Mouse (Mus musculus) heart, embryonic 15.5 days (tissue): ENCODE results near the gene Pank3. TPM values are rescaled to one million over a fixed set of nuclear protein-coding genes. Genes with fewer than 3 reads are reported as not detected.
"Not testable (repeated sequence)": the region's sequence is repeated elsewhere in the genome, so short reads cannot be mapped to it uniquely, and the experiment has no call there.

Experiments
- ATAC-seq: fragments of 200-750 bp; cut with Nextera tagmentation; replicated peaks from 2 replicates; pipeline ENCODE4 v1.8.0; 2017; ENCODE audit warnings: low read depth, moderate TSS enrichment; ENCODE audit not compliant: insufficient number of reproducible peaks, insufficient read depth, low FRiP score
- H3K27ac ChIP-seq: fragments of 300-500 bp; sonication (generic); 2 replicates; pipeline ENCODE4 v1.5.1; 2015; ENCODE audit warnings: mild to moderate bottlenecking, inconsistent platforms
- H3K27me3 ChIP-seq: fragments of 300-500 bp; sonication (generic); 2 replicates; pipeline ENCODE4 v1.6.1; 2015; ENCODE audit warnings: inconsistent platforms
- H3K36me3 ChIP-seq: fragments of 300-500 bp; sonication (generic); 2 replicates; pipeline ENCODE4 v1.6.1; 2015; ENCODE audit warnings: mild to moderate bottlenecking, inconsistent platforms
- H3K4me1 ChIP-seq: fragments of 300-500 bp; sonication (generic); replicated peaks from 2 replicates; pipeline ENCODE4 v1.6.1; 2015; ENCODE audit warnings: inconsistent platforms
- H3K4me2 ChIP-seq: fragments of 300-500 bp; sonication (generic); 2 replicates; pipeline ENCODE4 v1.6.1; 2015; ENCODE audit warnings: inconsistent platforms, mild to moderate bottlenecking, moderate library complexity
- H3K4me3 ChIP-seq: fragments of 300-500 bp; sonication (generic); 2 replicates; pipeline ENCODE4 v1.5.1; 2015; ENCODE audit warnings: mild to moderate bottlenecking, inconsistent platforms
- H3K9ac ChIP-seq: fragments of 300-500 bp; sonication (generic); 2 replicates; pipeline ENCODE4 v1.6.1; 2015; ENCODE audit warnings: mild to moderate bottlenecking, inconsistent platforms
- H3K9me3 ChIP-seq: fragments of 300-500 bp; sonication (generic); replicated peaks from 2 replicates; pipeline ENCODE4 v1.6.1; 2016; ENCODE audit warnings: inconsistent platforms
- WGBS: fragments of 180-500 bp; shearing (Covaris S2); methylation state at CpG from one replicate; pipeline ENCODE4 v1.1.7; 2015; ENCODE audit warnings: mixed read lengths; 5-methylcytosine and 5-hydroxymethylcytosine counted together
- polyA plus RNA-seq: library from polyadenylated mRNA; unstranded; fragments of >200 nt; fragmentation: Nextera tagmentation; extraction: Ambion mirVana; gene quantifications from 2 replicates; pipeline ENCODE4 v1.2.1, GENCODE M21; 2015

The Pank3 gene
- polyA plus RNA-seq, 1 experiment from 2014 or later: 8.3 TPM

GRCm38 (mm10) chr11:35780336-35780735 lies 11.1 kb downstream of the Pank3 start:
- 91% methylated on average over 3 of the region's 3 CpGs for WGBS
- Histone ChIP-seq H3K27ac (no peak overlapping the region), H3K36me3 (peaks cover 81% of the 10 kb centered on the region), H3K9me3 (no peaks in the 10 kb centered on the region), H3K4me3 (no peak overlapping the region), H3K27me3 (no peaks in the 10 kb centered on the region), H3K4me2 (no peak overlapping the region), H3K4me1 (no peaks in the 10 kb centered on the region), H3K9ac (no peak overlapping the region)
- ATAC-seq: no peak

GRCm38 (mm10) chr11:35782444-35782843 lies 13.2 kb downstream of the Pank3 start:
- Histone ChIP-seq H3K36me3 (peaks cover 78% of the 10 kb centered on the region), H3K9ac (no peak overlapping the region), H3K4me2 (no peak overlapping the region), H3K27ac (no peak overlapping the region), H3K4me1 (no peaks in the 10 kb centered on the region), H3K27me3 (no peaks in the 10 kb centered on the region), H3K4me3 (no peak overlapping the region), H3K9me3 (no peaks in the 10 kb centered on the region)
- ATAC-seq: no peak
- WGBS: 93% methylated on average over 3 of the region's 3 CpGs

DNA sequence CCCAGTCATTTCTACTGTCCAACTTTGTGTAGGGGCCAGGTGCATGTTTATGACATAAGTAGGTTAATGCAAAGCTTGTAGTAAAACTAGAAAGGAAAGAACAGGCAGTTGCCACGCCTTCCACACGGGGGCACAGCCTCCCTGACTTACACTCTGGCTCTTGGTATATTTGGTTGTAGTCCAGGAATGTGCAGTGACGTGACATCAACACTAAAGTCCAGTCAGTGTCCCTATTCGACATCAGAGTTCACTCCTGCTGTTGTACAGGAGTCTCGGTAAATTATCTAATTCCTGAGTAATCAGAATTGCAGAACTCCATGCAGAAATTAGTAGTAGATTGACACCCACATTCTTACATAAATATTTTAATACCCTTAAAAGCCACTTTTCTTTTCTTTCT lies 13.8 kb downstream of the Pank3 start:
- 83% methylated on average over 5 of the region's 5 CpGs for WGBS
- ATAC-seq: no peak
- H3K9ac ChIP-seq: no peak overlapping the region
- no peaks in the 10 kb centered on the region for H3K27me3 ChIP-seq
- H3K4me1 ChIP-seq: no peaks in the 10 kb centered on the region
- H3K27ac ChIP-seq: no peak overlapping the region
- no peak overlapping the region for H3K4me2 ChIP-seq
- H3K4me3 ChIP-seq: no peak overlapping the region
- peaks cover 72% of the 10 kb centered on the region for H3K36me3 ChIP-seq
- no peaks in the 10 kb centered on the region for H3K9me3 ChIP-seq

DNA sequence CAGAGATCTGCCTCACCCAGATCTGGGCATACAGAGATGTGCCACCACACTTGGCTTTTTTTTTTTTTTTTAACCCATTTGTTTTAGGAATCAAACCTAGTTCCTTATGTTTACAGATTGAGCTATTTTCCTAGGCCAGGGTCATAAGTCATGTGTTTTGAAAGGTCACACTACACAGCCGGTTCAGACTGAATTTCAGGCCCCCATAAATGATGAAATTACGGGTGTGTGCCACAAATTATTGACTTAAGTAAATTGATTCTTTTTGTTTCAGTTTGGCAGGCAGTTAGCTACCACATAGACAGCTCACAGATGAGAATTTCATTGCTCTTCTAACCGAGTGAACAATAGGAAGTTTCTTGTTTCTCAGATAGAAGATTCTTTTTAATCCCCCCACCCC lies 14.7 kb downstream of the Pank3 start:
- Histone ChIP-seq H3K9me3 (no peaks in the 10 kb centered on the region), H3K9ac (no peak overlapping the region), H3K4me3 (no peak overlapping the region), H3K4me2 (no peak overlapping the region), H3K27ac (no peak overlapping the region), H3K4me1 (no peaks in the 10 kb centered on the region), H3K36me3 (peaks cover 66% of the 10 kb centered on the region), H3K27me3 (no peaks in the 10 kb centered on the region)
- no peak for ATAC-seq
- WGBS: 91% methylated on average over 3 of the region's 3 CpGs

DNA sequence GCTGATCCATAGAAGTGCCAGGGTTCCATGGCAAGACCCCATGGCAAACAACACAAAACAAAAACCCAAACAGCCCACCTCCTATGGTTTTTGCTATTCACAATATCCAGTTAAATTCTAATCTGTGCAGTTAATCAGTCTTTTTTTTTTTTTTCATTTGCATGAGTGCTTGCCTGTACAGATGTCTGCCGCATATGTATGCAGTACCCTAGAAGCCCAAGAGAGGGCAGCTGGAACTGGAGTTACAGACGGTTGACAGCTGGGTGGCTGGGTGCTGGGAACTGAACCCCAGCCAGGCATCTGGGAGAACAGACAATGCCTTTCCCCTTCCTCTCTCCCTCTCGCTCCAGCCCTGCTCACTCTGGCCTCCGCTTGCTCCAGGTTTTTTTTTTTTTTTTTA lies 15.3 kb downstream of the Pank3 start:
- Histone ChIP-seq H3K4me3 (no peak overlapping the region), H3K9me3 (no peaks in the 10 kb centered on the region), H3K9ac (no peak overlapping the region), H3K36me3 (peaks cover 65% of the 10 kb centered on the region), H3K27me3 (no peaks in the 10 kb centered on the region), H3K4me1 (no peaks in the 10 kb centered on the region), H3K4me2 (no peak overlapping the region), H3K27ac (no peak overlapping the region)
- WGBS: 97% methylated on average over 4 of the region's 4 CpGs
- no peak for ATAC-seq

GRCm38 (mm10) chr11:35788443-35788842 lies 19.2 kb downstream of the Pank3 start:
- WGBS: 75% methylated on average over 2 of the region's 2 CpGs
- Histone ChIP-seq H3K4me1 (no peaks in the 10 kb centered on the region), H3K27ac (no peak overlapping the region), H3K27me3 (no peaks in the 10 kb centered on the region), H3K36me3 (peaks cover 52% of the 10 kb centered on the region), H3K9me3 (no peaks in the 10 kb centered on the region), H3K4me3 (no peak overlapping the region), H3K9ac (no peak overlapping the region), H3K4me2 (no peak overlapping the region)
- ATAC-seq: no peak

- not testable (repeated sequence) for H3K9me3 ChIP-seq, H3K27ac ChIP-seq, ATAC-seq, H3K9ac ChIP-seq, H3K4me1 ChIP-seq, H3K4me3 ChIP-seq, H3K4me2 ChIP-seq
- H3K27me3 ChIP-seq: peaks cover 31% of the 10 kb centered on the region
- peaks cover 21% of the 10 kb centered on the region; the same call in 1 of the 2 replicates for H3K36me3 ChIP-seq
- WGBS: 76% methylated on average over 5 of the region's 5 CpGs
Measured at GRCm38 (mm10) chr11:35792800-35793199, 23.5 kb downstream of the Pank3 start.

- ATAC-seq: no peak
Measured at GRCm38 (mm10) chr11:35797751-35798494, 28.6 kb downstream of the Pank3 start.

DNA sequence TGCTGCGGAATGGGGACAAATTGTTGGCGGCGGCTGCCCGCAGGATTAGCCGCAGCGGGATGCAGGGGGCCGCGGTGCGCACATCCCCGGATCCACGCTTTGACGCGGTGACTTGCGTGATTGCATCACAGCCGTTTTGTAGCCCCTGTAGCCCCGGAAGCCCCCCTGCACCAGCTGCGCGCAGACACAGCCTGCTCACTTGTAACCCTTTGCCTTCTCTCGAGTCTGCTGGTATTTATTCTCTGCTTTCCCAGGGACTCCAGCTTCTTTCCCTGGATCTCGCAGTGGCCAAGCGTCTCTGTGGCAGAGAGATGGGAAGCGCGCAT lies 29.2 kb downstream of the Pank3 start:
- WGBS: 6% methylated on average over 23 of the region's 23 CpGs
- Histone ChIP-seq H3K27me3 (peaks cover 56% of the 10 kb centered on the region), H3K9ac (no peak overlapping the region), H3K4me1 (peaks cover 11% of the 10 kb centered on the region), H3K9me3 (no peaks in the 10 kb centered on the region), H3K4me2 (peak overlapping the region; percentile 58), H3K36me3 (no peaks in the 10 kb centered on the region), H3K4me3 (peak overlapping the region; percentile 32), H3K27ac (no peak overlapping the region)
- no peak for ATAC-seq

More at GRCm38 (mm10) chr11:35797751-35798494, 28.6 kb downstream of the Pank3 start:
- Histone ChIP-seq H3K4me3 (peak overlapping the region; percentile 32), H3K9ac (no peak overlapping the region), H3K9me3 (no peaks in the 10 kb centered on the region), H3K36me3 (no peaks in the 10 kb centered on the region), H3K4me2 (peak overlapping the region; percentile 58), H3K27me3 (peaks cover 56% of the 10 kb centered on the region), H3K27ac (no peak overlapping the region), H3K4me1 (peaks cover 11% of the 10 kb centered on the region)
- WGBS: 5% methylated on average over 85 of the region's 86 CpGs

GRCm38 (mm10) chr11:35798874-35799273 lies 29.6 kb downstream of the Pank3 start, which contains the start of gene Fbll1:
Fbll1 (minus strand) TSS chr11:35798884.
- no peak for ATAC-seq

GRCm38 (mm10) chr11:35801332-35801731 lies 32.0 kb downstream of the Pank3 start:
- no peak overlapping the region for H3K4me2 ChIP-seq
- no peaks in the 10 kb centered on the region for H3K36me3 ChIP-seq
- no peak overlapping the region for H3K9ac ChIP-seq
- 79% methylated on average over 5 of the region's 5 CpGs for WGBS
- H3K9me3 ChIP-seq: no peaks in the 10 kb centered on the region
- peaks cover 11% of the 10 kb centered on the region for H3K4me1 ChIP-seq
- H3K4me3 ChIP-seq: no peak overlapping the region
- H3K27me3 ChIP-seq: peaks cover 39% of the 10 kb centered on the region
- ATAC-seq: no peak
- H3K27ac ChIP-seq: no peak overlapping the region

More at GRCm38 (mm10) chr11:35798874-35799273, 29.6 kb downstream of the Pank3 start, which contains the start of gene Fbll1:
- no peaks in the 10 kb centered on the region for H3K36me3 ChIP-seq
- 19% methylated on average over 11 of the region's 11 CpGs for WGBS
- H3K9me3 ChIP-seq: no peaks in the 10 kb centered on the region
- H3K9ac ChIP-seq: no peak within 1 kb of the TSS
- H3K4me1 ChIP-seq: peaks cover 11% of the 10 kb centered on the region
- H3K27me3 ChIP-seq: peaks cover 56% of the 10 kb centered on the region
- H3K27ac ChIP-seq: no peak within 1 kb of the TSS
- peak within 1 kb of the TSS; percentile 32 for H3K4me3 ChIP-seq
- H3K4me2 ChIP-seq: peak within 1 kb of the TSS; percentile 58

DNA sequence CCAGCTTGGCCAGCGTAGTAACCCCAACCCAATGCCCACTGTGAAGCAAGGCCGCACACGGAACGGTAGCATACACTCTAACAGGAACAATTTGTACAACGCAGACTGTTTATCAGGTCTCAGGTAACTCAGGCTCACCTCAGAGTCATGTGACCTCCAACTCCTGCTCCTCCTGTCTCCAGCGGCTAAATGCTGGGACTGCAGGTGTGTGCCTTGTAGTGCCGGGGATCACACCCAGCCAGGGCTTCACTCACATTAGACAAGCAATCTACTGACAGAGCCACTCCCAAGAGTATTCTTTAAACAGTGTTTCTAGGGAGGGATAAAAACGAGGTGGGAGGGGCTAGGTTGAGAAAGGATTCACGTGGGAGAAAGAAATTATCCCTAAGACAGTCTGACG lies 42.2 kb downstream of the Pank3 start:
- H3K4me2 ChIP-seq: no peak overlapping the region
- no peak overlapping the region for H3K9ac ChIP-seq
- H3K27ac ChIP-seq: no peak overlapping the region
- peaks cover 87% of the 10 kb centered on the region for H3K36me3 ChIP-seq
- ATAC-seq: no peak
- H3K4me3 ChIP-seq: no peak overlapping the region
- no peaks in the 10 kb centered on the region for H3K4me1 ChIP-seq
- H3K9me3 ChIP-seq: no peaks in the 10 kb centered on the region
- no peaks in the 10 kb centered on the region for H3K27me3 ChIP-seq
- WGBS: 85% methylated on average over 10 of the region's 10 CpGs
